Mouse (Mus musculus) thymus, postnatal 0 days (tissue): Measurements from ENCODE around the gene Upf3a. TPM values are rescaled to one million over a fixed set of nuclear protein-coding genes. Genes with fewer than 3 reads are reported as not detected.

Experiments used
- polyA plus RNA-seq: library from polyadenylated mRNA; unstranded; fragments of >200 nt; fragmentation: Nextera tagmentation; extraction: Ambion mirVana; gene quantifications from 2 replicates; pipeline ENCODE4 v1.2.1, GENCODE M21; 2015

Gene Upf3a
- polyA plus RNA-seq, 1 experiment from 2014 or later: 45.9 TPM

Other genes starting within 250 kb of the Upf3a start
- not detected in 2 replicates for gene 1700029H14Rik, start 223.2 kb upstream of the Upf3a start, polyA plus RNA-seq
- 24.2 TPM in 2 replicates for gene Rasa3, start 108.0 kb upstream of the Upf3a start, polyA plus RNA-seq
- 0.08 TPM in 1 of 2 replicates, not detected in the other for gene Cfap97d2, start 79.7 kb upstream of the Upf3a start, polyA plus RNA-seq
- 101 and 102 TPM in 2 replicates for gene Cdc16, start 27.9 kb upstream of the Upf3a start, polyA plus RNA-seq
- gene AF366264, start 52.8 kb downstream of the Upf3a start, polyA plus RNA-seq: not detected in 2 replicates
- 23.3 and 26.7 TPM in 2 replicates for gene Champ1, start 84.0 kb downstream of the Upf3a start, polyA plus RNA-seq
- 5.1 and 7.4 TPM in 2 replicates for gene Coprs, start 104.7 kb downstream of the Upf3a start, polyA plus RNA-seq